Mouse (Mus musculus) limb, embryonic 13.5 days (tissue): ENCODE data around the gene Kat14. TPM values are rescaled to one million over a fixed set of nuclear protein-coding genes. Genes with fewer than 3 reads are reported as not detected.

Experiments
- ATAC-seq: fragments of 200-750 bp; cut with Nextera tagmentation; 2 replicates; pipeline ENCODE4 v1.8.0; 2017; ENCODE audit warnings: low read depth, moderate number of reproducible peaks, moderate TSS enrichment; ENCODE audit not compliant: low FRiP score
- H3K27ac ChIP-seq: fragments of 300-500 bp; sonication (generic); 2 replicates; pipeline ENCODE4 v1.5.1; 2015; ENCODE audit warnings: inconsistent platforms, mild to moderate bottlenecking, moderate library complexity
- H3K27me3 ChIP-seq: fragments of 300-500 bp; sonication (generic); 2 replicates; pipeline ENCODE4 v1.6.1; 2015; ENCODE audit warnings: mild to moderate bottlenecking, inconsistent platforms
- H3K36me3 ChIP-seq: fragments of 300-500 bp; sonication (generic); 2 replicates; pipeline ENCODE4 v1.6.1; 2015; ENCODE audit warnings: inconsistent platforms, mild to moderate bottlenecking, moderate library complexity
- H3K4me1 ChIP-seq: fragments of 300-500 bp; sonication (generic); 2 replicates; pipeline ENCODE4 v1.6.1; 2015; ENCODE audit warnings: inconsistent platforms
- H3K4me2 ChIP-seq: fragments of 300-500 bp; sonication (generic); replicated peaks from 2 replicates; pipeline ENCODE4 v1.6.1; 2015; ENCODE audit warnings: inconsistent platforms, mild to moderate bottlenecking, moderate library complexity
- H3K4me3 ChIP-seq: fragments of 300-500 bp; sonication (generic); 2 replicates; pipeline ENCODE4 v1.5.1; 2015; ENCODE audit warnings: moderate library complexity, mild to moderate bottlenecking, inconsistent platforms
- H3K9ac ChIP-seq: fragments of 300-500 bp; sonication (generic); 2 replicates; pipeline ENCODE4 v1.6.1; 2015; ENCODE audit warnings: mild to moderate bottlenecking, inconsistent platforms
- H3K9me3 ChIP-seq: fragments of 300-500 bp; sonication (generic); 2 replicates; pipeline ENCODE4 v1.6.1; 2016; ENCODE audit warnings: inconsistent platforms
- WGBS: fragments of 180-500 bp; shearing (Covaris S2); methylation state at CpG from one replicate; pipeline ENCODE4 v1.1.7; 2015; 5-methylcytosine and 5-hydroxymethylcytosine counted together
- polyA plus RNA-seq: library from polyadenylated mRNA; unstranded; fragments of >200 nt; fragmentation: Nextera tagmentation; extraction: Ambion mirVana; gene quantifications from 2 replicates; pipeline ENCODE4 v1.2.1, GENCODE M21; 2015

Gene Kat14
- polyA plus RNA-seq = 47.3 and 48.8 TPM in 2 replicates

DNA sequence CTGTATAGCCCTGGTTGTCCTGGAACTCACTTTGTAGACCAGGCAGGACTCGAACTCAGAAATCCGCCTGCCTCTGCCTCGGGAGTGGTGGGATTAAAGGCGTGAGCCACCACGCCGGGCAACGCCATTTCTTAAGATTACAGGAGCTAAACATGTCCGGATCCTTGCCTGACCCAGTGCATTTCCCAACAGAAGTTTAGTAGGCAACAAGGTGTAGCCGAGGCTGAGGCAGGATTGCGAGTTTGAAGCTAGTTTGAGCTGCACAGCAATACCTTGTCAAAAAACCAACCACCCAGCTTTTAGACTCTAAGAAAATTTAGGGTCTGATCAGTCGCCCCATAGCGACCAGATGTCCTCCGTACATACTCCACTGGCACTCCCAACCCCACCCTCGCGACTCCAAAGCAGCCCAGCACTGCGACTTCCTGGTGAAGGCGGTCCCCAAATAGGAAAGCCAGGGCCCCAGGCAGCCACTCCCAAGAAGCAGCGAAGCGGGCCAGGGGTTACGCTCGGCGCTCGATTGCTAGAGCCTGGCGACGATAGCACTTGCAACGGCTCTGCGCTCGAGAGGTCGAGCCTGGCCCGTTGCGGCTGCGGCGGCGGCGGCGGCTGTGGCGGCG, at the start of gene Kat14, which contains the start of gene Pet117:
Gene Kat14, plus strand, starts transcription at position 584 of the 620 bp plus-strand sequence.
Gene Pet117, plus strand, starts transcription at position 597 of the 620 bp plus-strand sequence.
- H3K27me3 ChIP-seq = no peaks in the 10 kb centered on the region
- H3K4me3 ChIP-seq = peak within 1 kb of the TSS; percentile 74
- peaks cover 14% of the 10 kb centered on the region for H3K4me1 ChIP-seq
- peak within 1 kb of the TSS; percentile 91 for H3K9ac ChIP-seq
- 6% methylated on average over 38 of the region's 38 CpGs for WGBS
- peak within 1 kb of the TSS; percentile 80 for H3K4me2 ChIP-seq
- H3K9me3 ChIP-seq = no peaks in the 10 kb centered on the region
- peaks cover 6% of the 10 kb centered on the region for H3K36me3 ChIP-seq
- ATAC-seq = peak; percentile 94
- H3K27ac ChIP-seq = peak within 1 kb of the TSS; percentile 88

DNA sequence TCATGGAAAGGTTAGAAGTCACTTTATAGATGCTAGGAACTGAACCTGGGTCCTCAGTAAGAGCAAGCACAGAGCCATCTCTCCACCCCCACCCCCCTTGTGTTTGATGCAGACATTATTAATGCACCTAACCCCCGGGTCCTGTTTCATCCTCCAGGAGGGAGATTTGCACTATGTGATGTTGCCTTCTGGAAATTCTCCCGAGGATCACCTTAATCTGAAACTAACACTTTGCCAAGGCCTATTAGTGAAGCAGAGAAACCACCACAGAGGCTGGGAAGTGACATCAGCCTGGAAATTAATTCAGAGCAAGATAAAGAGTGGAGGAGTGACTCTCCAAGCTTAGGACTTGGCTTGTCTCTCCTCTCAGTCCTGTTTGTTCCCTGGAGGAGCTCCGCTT, 44.6 kb upstream of the Kat14 start:
- 49% methylated on average over 3 of the region's 3 CpGs for WGBS
- Histone ChIP-seq H3K27ac (no peak overlapping the region), H3K9me3 (no peaks in the 10 kb centered on the region), H3K4me1 (no peaks in the 10 kb centered on the region), H3K27me3 (peaks cover 20% of the 10 kb centered on the region), H3K36me3 (no peaks in the 10 kb centered on the region), H3K9ac (no peak overlapping the region), H3K4me2 (no peak overlapping the region), H3K4me3 (no peak overlapping the region)
- ATAC-seq = no peak

DNA sequence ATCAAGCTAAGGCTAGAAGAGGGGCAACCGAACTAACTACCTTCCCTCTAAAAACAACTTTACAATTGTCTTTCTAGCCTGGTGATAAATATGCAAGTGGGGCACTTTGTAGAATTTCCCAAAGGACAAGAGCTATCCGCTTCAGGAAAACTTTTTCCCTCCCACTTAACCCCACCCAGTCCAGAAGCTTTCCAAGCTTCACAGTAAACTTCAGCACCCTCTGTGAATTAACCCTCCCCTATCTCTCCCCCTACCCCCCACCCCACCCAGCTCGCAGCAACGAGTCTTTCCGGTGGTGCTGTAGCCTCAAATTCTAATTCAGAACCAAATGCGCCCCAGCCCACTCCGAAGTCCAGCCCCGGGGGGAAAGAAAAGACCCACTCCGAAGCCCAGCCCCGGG, 39.3 kb upstream of the Kat14 start:
- Histone ChIP-seq H3K27ac (no peak overlapping the region), H3K9ac (no peak overlapping the region), H3K9me3 (no peaks in the 10 kb centered on the region), H3K4me1 (peaks cover 36% of the 10 kb centered on the region), H3K4me3 (peak overlapping the region; percentile 60; the same call in 1 of the 2 replicates), H3K4me2 (peak overlapping the region; percentile 97), H3K27me3 (peaks cover 73% of the 10 kb centered on the region), H3K36me3 (no peaks in the 10 kb centered on the region)
- WGBS = under 1% methylated on average over 9 of the region's 10 CpGs
- ATAC-seq = no peak

DNA sequence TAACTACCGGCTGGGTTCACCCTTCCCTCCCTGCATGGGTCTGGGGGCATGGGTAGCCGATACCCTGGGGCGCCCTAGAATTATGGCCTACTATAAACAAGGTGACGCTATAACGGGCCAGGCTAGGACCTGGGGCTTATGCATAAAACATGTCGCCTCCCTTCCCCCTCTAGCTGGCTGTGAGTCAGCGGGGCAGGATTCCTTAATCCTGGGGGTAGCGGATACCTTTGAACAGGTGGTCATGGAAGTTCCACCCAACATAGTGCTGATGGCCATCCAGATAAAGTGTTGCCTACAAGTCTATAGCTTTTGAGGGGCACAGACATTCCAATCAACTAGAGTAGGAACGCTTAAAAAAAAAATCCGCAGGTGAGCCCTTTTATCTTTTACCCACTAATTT, 38.8 kb upstream of the Kat14 start:
- Histone ChIP-seq H3K27me3 (peaks cover 78% of the 10 kb centered on the region), H3K36me3 (no peaks in the 10 kb centered on the region), H3K9ac (no peak overlapping the region), H3K4me3 (peak overlapping the region; percentile 60), H3K4me1 (peaks cover 36% of the 10 kb centered on the region), H3K9me3 (no peaks in the 10 kb centered on the region), H3K4me2 (peak overlapping the region; percentile 97), H3K27ac (no peak overlapping the region)
- 2% methylated on average over 10 of the region's 10 CpGs for WGBS
- ATAC-seq = no peak

DNA sequence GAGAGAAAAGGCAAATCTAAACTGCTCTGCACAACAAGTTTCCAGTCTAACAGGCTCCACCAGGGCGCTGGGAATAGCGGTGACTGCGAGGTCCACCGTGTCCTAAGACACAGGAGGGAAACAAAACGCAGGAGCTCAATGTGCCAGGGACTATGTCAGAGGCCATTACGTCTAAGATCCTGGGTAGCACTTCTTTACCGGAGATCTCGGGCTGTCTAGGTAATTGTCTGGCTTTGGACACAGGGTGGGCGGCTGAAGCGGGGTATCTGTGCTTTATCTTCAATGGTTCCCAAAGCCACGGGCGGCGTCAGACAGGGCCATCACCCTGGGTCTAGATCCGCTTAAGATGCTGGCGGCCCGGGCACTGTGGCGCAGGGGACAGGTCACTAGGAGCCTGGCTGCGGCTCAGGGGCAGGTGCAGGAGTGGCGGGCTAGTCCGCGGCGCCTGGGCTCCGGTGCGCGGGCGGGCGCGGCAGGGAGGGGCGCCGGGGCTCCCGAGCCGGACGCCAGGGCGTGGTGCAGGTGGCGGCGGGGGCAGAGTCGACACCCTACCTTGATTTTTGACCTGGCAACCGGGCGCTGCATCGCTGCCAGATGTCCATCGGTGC, 38.3 kb upstream of the Kat14 start:
- Histone ChIP-seq H3K4me3 (peak overlapping the region; percentile 60), H3K4me2 (peak overlapping the region; percentile 97), H3K36me3 (no peaks in the 10 kb centered on the region), H3K9ac (peak overlapping the region; percentile 67), H3K4me1 (peaks cover 36% of the 10 kb centered on the region), H3K9me3 (no peaks in the 10 kb centered on the region), H3K27me3 (peaks cover 83% of the 10 kb centered on the region), H3K27ac (no peak overlapping the region)
- WGBS = under 1% methylated on average over 33 of the region's 41 CpGs
- peak; percentile 4; the same call in 1 of the 2 replicates for ATAC-seq

DNA sequence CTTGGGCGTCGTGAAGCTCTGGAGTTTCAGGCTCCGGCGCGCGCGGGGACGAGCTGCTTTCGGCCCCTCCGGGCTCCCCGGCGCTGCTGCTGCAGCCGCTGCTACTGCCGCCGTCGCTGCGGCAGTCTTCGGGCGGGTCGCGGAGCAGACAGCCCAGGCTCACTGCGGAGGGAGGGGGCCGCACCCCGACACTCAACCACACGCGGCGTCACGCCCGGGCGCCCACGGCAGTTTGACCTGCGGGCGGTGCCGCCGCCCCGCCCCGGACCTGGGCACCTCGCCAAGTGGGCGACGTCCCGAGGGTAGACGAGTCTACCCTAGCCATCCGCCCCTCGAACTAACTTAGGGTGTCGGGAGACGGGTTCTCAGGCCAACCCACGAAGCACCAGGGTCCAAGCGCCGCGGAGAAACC, 37.8 kb upstream of the Kat14 start:
- Histone ChIP-seq H3K4me3 (peak overlapping the region; percentile 60), H3K4me1 (peaks cover 36% of the 10 kb centered on the region), H3K9me3 (no peaks in the 10 kb centered on the region), H3K27ac (no peak overlapping the region), H3K9ac (peak overlapping the region; percentile 67), H3K27me3 (peaks cover 87% of the 10 kb centered on the region), H3K36me3 (no peaks in the 10 kb centered on the region), H3K4me2 (peak overlapping the region; percentile 97)
- WGBS = under 1% methylated on average over 49 of the region's 50 CpGs
- peak; percentile 42 for ATAC-seq

DNA sequence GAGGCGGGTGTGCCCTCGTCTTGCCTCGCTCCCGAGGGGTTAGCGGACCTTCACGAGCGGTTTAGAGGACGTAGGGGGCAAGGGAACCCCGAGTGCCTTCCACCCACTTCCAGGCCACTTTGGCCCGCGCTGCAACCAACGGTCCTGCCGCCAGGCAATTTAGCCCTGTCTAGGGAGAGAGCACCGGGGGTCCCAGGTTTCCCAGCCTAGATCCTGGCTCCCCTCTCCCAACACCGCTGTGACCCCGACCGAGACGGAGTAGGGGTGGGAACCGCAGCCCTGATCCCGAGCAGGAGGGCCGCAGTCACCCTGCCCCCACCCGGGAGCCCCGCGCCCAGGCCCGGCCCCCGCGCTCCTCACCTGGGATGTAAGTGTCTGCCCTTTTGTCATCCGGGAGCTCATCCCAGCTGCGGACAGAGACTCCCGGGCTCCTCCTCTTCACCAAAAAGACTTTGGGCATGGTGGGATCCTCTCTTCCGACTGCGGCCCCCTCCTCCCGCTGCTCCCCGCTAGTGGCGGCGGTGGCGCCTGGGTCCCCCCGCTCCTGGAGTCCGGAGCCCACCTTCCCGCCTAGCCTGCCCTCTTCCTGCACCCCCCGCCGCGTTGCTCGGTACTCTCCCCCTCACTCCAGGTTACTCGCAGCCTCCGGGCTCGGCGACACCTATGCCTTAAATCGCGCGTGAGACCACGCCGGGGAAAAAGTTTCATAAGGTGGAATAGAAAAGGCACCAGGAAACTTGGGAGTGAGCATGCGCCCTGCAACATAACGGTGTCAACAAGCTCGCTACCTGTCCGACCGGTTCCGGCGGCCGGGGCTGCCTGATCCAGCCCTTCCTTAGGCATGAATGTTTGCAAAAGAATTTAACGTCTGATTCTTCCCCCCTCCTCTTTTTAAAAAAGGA, 37.1 kb upstream of the Kat14 start, which contains the start of gene Ovol2:
Gene Ovol2, minus strand, starts transcription at position 746 of the 902 bp plus-strand sequence.
- peak within 1 kb of the TSS; percentile 97 for H3K4me2 ChIP-seq
- under 1% methylated on average over 62 of the region's 62 CpGs for WGBS
- peak within 1 kb of the TSS; percentile 60 for H3K4me3 ChIP-seq
- H3K9me3 ChIP-seq = no peaks in the 10 kb centered on the region
- H3K36me3 ChIP-seq = no peaks in the 10 kb centered on the region
- peak within 1 kb of the TSS; percentile 67 for H3K9ac ChIP-seq
- H3K27me3 ChIP-seq = peaks cover 92% of the 10 kb centered on the region
- peaks cover 36% of the 10 kb centered on the region for H3K4me1 ChIP-seq
- no peak within 1 kb of the TSS for H3K27ac ChIP-seq
- no peak for ATAC-seq

DNA sequence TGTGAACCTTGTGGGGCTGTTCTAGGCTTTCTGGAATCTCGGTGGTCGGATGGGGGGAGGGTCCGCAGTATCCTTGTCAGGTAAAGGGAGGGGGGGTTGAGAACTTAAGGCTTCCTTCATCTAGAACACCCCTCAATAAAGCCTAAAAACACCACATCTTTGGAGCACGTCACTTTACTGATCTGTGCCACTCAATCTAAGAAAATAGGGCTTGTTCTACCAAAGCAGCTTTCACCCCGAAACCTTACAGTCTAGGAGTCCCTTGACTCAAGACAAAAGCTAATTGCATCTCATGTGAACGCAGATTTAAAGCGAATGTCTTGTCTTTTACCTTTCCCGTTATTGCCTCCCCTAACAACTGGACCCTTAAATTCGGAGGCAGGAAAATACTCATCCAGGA, 36.3 kb upstream of the Kat14 start:
- 7% methylated on average over 9 of the region's 9 CpGs for WGBS
- Histone ChIP-seq H3K9me3 (no peaks in the 10 kb centered on the region), H3K36me3 (no peaks in the 10 kb centered on the region), H3K4me2 (peak overlapping the region; percentile 97), H3K27ac (no peak overlapping the region), H3K9ac (no peak overlapping the region), H3K4me1 (peaks cover 36% of the 10 kb centered on the region), H3K27me3 (peaks cover 91% of the 10 kb centered on the region), H3K4me3 (peak overlapping the region; percentile 60)
- ATAC-seq = no peak

DNA sequence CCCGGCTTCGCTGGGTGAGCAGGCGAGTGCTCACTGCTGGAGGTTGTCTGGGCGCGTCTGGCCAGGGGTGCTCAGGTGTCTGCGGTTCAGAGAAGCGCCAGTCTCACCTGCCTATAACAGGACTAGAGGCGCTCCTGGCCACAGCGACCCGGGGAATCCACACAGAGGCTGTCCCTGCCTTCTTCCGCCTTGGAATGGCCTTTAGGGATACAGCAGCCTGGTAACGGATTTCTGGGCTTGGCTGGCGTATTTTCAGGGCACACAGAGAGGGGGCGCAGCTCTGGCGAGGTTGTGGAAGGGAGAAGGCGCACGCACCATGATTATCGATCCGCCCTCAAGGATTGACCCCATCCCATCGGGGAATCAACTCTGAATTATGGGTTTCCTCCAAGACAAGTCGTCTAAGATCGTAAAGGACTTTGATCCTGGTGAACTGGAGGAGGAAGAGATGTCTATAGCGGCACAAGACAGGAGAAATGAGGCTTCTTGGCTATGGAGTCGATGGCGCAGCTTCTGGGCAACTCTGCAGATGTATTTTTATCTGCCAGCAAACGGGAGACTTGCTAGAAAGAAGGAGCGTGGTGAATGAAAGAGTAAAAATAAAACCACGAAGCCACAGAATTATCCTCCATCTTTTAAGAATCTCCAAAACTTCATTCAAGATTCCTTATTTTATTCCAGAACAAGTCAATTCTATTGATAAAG, 35.5 kb upstream of the Kat14 start:
- Histone ChIP-seq H3K9ac (no peak overlapping the region), H3K4me1 (peaks cover 36% of the 10 kb centered on the region), H3K36me3 (no peaks in the 10 kb centered on the region), H3K4me3 (peak overlapping the region; percentile 60), H3K27me3 (peaks cover 83% of the 10 kb centered on the region), H3K4me2 (peak overlapping the region; percentile 97), H3K9me3 (no peaks in the 10 kb centered on the region), H3K27ac (no peak overlapping the region)
- no peak for ATAC-seq
- WGBS = 7% methylated on average over 28 of the region's 28 CpGs

DNA sequence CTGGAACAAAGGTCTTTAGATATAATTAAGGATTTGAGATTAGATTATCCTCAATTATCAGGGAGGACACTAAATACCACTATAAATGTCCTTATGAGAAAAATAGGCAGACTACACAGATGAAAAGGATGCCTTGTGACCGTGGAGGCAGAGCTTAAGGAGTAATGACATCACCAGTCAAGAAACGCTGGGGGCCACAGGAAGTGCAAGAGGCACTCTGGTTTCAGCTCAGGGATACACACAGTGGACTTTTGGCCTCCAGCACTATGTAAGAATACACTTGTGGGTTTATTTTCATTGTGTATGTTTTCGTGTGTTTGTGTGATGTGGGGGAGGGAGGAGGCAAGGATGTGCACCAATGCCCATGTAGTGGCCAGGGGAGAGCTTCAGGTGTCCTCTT, 31.6 kb upstream of the Kat14 start:
- Histone ChIP-seq H3K36me3 (no peaks in the 10 kb centered on the region), H3K9ac (no peak overlapping the region), H3K27me3 (peaks cover 44% of the 10 kb centered on the region), H3K4me1 (peaks cover 11% of the 10 kb centered on the region), H3K9me3 (no peaks in the 10 kb centered on the region), H3K4me2 (no peak overlapping the region), H3K4me3 (no peak overlapping the region), H3K27ac (no peak overlapping the region)
- no peak for ATAC-seq
- 62% methylated on average over 3 of the region's 3 CpGs for WGBS

DNA sequence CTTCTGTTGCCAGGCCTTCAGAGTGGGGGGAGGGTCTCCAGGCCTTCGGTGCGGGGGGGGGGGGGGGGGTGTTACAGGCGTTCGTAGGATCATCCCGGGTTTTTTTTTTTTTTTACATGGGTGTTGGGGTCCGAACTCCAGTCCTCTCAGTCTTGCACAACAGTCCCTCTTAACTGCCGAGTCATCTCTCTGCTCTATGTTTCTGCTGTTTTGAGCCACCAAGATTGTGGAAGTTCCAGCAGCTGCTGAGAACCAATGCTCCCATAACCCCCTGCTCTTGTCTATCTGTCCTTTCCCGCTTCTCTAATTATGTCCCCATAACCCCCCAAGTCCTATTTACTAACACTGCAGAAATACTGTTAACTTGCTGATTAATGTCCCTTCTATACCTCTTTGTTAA, 31.1 kb upstream of the Kat14 start:
- ATAC-seq = no peak
- H3K4me2 ChIP-seq = no peak overlapping the region
- no peak overlapping the region for H3K27ac ChIP-seq
- WGBS = 75% methylated on average over 8 of the region's 8 CpGs
- H3K27me3 ChIP-seq = peaks cover 39% of the 10 kb centered on the region
- no peaks in the 10 kb centered on the region for H3K9me3 ChIP-seq
- H3K4me3 ChIP-seq = no peak overlapping the region
- peaks cover 8% of the 10 kb centered on the region for H3K4me1 ChIP-seq
- H3K36me3 ChIP-seq = no peaks in the 10 kb centered on the region
- H3K9ac ChIP-seq = no peak overlapping the region
